Mouse (Mus musculus): ENCODE data around the gene Grwd1.

The Grwd1 gene

DNA sequence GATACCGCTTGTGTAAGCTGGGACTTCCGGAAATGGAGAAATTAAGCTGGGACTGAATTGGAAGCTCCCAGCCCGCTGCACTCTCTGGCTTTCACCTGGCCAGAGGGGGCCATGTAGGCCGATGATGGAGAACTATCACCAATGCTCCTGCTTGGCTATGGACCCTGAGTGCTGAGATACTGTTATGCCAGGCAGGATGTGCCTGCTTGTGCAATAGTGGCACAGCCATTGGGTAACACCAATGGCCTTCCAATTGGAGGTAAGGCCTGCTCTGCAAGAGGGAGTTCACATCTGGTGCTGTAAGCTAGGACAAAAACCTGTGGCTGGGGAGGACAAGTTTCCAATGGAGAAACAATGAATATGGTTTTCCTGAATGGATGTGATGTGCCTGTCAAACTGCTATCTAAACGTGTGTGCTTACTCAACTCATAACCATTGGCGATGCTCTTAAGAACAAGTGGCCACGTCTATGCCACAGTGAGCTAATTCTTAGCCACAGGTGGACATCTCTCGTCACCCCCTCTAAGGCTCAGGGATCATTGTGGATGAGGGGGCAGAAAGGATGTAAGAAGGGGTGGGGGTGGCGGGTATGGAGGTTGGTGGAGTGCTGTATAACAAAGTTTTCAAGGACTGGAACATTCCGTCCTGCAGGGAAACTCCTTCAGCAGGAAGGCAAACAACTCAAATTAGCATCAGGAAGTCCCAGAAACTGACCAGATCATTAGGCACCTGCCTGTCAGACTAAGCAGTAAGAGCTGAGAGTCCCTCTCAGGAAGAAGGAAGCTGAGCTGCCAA is 12.4 kb upstream of the Grwd1 start:
- no peak for DNase-seq (ENCODE audit: low spot score)

- DNase-seq (ENCODE audit: low spot score) = no peak
Observed at GRCm38 (mm10) chr7:45833924-45834323, 3.2 kb upstream of the Grwd1 start.

DNA sequence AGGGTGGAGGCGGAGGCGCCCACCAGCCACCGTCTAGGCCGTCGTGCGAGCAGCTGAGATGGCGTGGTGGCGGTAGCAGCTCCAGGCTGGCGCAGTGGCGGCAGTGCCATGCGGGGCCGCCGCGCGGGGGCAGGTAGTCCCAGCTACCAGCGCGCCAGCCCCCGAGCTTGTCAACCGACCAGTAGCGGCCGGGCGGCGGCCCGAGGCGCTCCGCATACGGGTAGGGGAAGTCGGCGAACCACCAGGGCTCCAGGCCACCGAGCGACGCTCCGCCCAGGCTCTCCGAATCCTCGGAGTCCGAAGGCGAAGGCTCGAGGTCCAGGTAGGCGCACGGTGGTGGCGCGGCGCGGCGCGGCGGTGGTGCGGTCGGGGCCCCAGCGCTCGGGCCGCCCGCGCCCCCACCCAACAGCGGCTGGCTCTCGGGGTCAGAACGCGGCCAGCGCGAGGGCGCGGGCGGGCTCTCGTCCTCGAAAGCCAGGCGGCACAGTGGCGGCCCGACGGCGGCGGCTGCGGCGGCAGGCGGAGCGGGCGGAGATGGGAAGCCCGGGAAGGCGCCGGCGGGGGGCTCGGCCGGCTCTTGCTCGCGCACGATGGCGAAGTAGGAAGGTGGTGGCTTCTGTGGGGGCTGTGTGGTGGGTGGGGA is 2.5 kb upstream of the Grwd1 start:
- DNase-seq (ENCODE audit: low spot score) = no peak

- no peak for DNase-seq (ENCODE audit: low spot score)
Observed at GRCm38 (mm10) chr7:45832428-45832827, 1.7 kb upstream of the Grwd1 start.

DNA sequence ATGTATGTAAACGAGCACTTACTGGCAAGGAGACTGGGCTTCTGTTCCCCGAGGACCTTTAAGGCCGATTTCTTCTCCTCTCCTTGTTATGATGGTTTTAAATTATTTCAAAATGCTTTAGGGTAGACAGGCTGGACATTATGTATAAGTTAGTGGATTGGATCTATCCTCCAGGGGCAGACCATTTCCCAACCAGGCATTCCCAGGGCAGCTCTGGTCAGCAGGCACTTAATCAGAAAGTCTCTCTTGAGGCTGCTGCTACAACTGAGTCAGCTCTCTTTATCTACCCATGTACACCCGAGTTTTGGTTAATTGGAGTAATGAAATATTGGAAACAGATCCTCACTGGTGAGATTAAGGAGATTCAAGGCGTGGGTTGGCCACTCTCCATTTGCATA is 383 bp upstream of the Grwd1 start:
- no peak for DNase-seq (ENCODE audit: low spot score)

DNA sequence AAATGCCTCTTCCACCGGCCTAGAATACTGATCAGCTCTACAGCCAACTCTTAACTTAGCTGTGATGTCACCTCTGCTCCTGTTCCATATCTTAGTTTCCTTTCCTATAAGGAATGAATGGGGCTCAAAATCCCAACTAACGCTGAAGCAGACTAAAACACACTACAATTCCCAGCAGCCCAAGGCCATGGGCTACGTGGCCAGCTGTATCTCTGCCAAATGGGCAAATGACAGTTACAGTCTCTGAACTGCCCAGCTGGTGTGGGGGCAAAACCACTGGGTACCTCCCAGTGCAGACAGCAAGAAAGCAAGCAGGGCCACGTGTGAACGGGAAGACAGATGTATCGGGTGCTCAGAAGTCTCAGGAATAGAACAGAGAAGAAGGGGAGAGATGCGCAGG is 4.1 kb downstream of the Grwd1 start:
- DNase-seq (ENCODE audit: low spot score) = no peak

DNA sequence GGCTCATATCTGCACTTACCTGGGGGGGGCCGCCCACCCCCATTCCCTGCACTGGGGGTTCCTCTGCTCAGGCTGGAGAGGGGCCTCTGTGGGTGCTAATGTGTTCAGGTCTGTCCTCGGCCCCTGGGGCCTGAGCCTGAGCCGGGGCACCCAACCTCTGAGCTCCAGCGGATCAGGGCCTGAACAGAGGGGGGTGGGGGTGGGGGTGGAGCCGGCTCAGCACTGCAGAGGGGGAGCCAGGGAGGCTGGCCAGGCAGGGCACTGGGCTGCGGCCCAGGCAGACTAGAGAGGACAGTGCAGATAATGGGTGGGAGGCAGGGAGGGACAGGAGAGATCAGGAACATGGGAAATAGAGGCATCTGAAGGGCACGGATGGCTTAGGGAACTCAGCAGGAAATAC is 6.1 kb downstream of the Grwd1 start, which contains the start of gene Kcnj14:
TSS of gene Kcnj14 (minus strand) at position 185 of the 400 bp plus-strand sequence.
- DNase-seq (ENCODE audit: low spot score) = no peak

DNA sequence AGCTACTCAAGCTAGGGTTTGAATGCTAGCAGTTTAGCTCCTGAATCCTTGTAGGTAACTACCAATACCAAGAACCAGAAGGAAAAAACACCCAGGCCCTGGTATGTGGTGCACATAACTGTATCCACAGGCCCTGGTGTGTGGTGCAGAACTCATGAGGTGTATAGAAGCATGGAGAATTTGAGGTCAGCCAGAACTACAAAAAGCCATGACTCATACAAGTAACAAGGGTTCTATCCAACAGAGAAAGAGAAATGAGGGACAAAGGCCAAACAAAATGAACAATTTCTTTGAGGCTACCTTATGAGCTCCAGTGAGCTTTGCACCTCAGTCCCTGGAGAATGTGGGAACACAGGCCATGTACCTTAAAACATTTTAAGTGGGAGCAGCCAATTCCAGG is 9.8 kb downstream of the Grwd1 start:
- DNase-seq (ENCODE audit: low spot score) = no peak

DNA sequence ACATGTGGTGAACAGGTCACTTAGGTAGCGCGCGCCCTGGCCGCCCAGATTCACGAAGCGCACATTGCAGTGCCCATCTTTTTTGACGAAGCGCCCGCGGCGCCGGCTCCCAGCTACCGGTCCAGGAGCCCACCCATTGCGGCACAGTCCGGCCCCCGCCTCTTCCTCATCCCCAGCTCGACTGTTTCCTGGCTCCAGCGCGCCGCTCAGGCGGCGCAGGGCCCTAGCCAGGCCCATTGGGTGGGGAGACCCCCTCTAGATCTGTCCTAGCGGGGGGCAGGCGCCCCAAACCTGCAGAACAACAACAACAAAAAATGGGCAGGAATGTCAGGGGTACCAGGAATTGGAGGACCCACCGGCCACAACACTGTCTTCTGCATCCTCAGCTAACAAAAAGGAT is 10.9 kb downstream of the Grwd1 start:
- DNase-seq (ENCODE audit: low spot score) = no peak

- no peak for DNase-seq (ENCODE audit: low spot score)
Observed at GRCm38 (mm10) chr7:45815984-45816351, 14.8 kb downstream of the Grwd1 start.

- DNase-seq (ENCODE audit: low spot score) = no peak
Observed at GRCm38 (mm10) chr7:45815323-45815983, 15.3 kb downstream of the Grwd1 start.

GRCm38 (mm10) chr7:45814841-45815240 is 15.9 kb downstream of the Grwd1 start:
- DNase-seq (ENCODE audit: low spot score) = no peak

DNA sequence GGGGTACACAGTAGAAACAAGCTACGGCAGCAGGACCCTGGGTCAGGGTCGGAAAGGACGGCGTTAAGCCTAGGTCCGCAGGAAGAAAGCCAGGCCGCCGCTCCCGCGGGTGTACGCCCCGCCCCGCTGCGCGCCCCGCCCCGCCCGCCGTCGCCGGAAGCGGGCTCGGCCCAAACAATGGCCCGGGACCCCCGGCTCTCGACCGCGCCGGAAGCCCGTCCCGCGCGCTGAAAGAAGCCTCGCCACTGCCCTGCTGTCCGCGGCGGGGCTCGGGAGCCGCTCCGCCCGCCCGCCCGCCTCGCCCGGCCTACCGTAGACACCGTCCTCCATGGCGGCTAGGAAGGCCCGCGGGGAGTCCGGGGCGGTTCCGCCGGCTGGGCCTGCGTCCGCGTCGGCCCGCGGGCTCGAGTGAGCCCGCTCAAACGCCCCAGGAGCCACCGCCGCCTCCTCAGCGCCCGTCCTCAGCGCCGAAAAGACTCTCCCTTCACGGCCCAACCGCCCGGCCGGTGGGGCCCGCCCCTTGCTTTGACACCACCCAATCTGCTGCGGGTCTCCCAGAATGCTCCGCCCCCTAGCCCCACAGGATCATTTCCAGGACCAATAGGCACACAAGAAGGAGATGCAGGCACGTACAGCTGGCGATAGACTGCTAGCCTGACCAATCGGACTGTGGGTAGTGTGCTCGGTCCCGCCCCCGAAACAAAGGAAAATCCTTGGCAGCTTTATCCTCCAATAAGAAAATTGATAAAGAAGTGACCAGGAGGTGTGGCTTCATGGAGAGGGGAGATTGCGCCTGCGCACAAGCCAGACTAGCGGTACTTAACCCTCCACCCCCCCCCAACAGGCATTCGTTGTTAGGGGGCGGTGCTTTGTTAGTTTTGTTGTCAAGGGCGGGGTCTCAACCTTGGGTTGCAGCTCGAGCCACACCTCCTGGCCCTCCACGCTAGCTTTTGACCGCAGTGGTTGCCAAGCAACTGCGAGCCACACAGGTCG is 16.7 kb downstream of the Grwd1 start, which contains the start of gene Cyth2:
TSS of gene Cyth2 (minus strand) at position 795 of the 993 bp plus-strand sequence.
- peak; percentile 95 for DNase-seq (ENCODE audit: low spot score)

- no peak for DNase-seq (ENCODE audit: low spot score)
Observed at GRCm38 (mm10) chr7:45812921-45813320, 17.8 kb downstream of the Grwd1 start.

DNA sequence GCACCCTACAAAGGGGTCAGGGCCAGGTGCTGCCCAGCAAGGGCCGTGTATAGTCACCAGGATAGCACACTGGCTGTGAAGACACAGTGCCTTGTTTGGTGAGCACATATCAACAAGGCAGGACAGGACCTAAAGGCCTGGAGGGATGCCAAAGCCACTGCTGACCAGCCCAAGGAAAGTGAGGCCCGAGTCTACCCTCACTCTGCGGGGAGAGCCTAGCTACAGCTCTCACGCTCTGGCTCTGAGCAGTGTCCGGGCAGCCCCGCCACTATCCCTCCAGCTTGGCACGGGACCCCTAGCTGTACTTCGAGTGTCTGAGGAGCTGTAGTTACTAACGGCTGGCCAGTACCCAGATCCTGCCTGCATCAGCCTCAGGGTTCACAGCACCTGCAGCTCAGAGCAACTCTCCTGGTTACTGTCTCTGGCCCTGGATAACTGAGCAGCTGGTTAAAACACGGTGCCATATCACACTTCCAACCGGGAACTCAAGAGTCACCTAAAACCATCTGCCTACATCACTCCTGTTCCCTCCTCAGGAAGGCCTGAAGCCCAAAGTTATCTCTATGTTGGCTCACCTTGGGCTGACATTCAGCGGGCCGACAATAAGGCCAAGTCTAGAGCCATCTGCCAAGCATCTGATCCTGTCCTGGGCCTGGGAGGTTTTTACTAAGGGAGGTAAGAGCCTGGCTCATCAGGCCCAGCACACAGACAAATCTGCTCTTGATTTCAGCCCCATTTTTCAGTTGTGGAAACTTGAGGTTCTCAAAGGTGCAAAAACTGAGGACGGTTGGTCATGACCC is 21.3 kb downstream of the Grwd1 start:
- DNase-seq (ENCODE audit: low spot score) = no peak

GRCm38 (mm10) chr7:45808471-45808870 is 22.3 kb downstream of the Grwd1 start:
- no peak for DNase-seq (ENCODE audit: low spot score)

- no peak for DNase-seq (ENCODE audit: low spot score)
Observed at GRCm38 (mm10) chr7:45805941-45806340, 24.8 kb downstream of the Grwd1 start.

DNA sequence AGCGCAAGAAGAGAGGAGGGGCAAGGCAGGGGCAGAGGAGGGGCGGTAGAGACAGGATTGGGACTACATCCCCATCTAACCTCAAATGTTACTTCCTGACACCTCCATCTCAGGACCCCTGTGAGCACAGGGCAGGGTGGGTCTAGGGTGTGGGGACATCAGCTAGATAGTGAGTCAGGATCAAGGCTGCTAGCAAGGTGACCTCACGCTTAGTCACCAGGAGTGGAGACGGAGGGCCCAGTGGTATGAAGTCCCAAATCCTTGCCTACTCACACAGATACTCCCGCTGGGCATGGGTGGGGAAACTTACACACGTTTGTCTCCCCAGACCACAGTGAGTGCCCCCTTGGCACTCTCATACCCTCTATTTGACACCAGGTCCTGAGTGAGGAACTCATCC is 28.2 kb downstream of the Grwd1 start:
- DNase-seq (ENCODE audit: low spot score) = no peak

DNA sequence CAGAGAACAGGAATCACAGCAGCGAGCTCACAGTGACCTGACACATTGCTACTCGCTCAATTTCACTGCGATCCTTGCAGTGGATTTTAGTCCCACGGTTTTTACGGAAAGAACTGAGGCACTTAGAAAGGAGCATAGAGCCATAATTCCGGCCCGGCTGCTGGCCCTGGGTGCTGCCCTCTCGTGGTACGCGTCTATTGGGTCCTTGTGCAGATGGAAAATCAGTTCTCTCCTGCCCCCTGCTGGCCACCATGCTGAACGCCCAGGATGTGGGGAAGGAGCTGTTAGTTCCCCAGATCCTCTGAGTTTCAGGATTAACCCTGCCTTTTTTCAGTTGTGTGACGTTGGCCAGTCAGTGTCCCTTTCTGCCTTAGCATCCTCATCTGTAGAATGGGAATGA is 29.4 kb downstream of the Grwd1 start:
- peak; percentile 81 for DNase-seq (ENCODE audit: low spot score)

- DNase-seq (ENCODE audit: low spot score) = no peak
Observed at GRCm38 (mm10) chr7:45800546-45801204, 30.1 kb downstream of the Grwd1 start.
